Mouse (Mus musculus): Measurements from ENCODE around the gene Adcy4. TPM values are rescaled to one million over a fixed set of nuclear protein-coding genes. Genes with fewer than 3 reads are reported as not detected.

Adcy4 gene
- total RNA-seq, 2 experiments from 2014 or later, result 10.3 to 12.6 TPM

DNA sequence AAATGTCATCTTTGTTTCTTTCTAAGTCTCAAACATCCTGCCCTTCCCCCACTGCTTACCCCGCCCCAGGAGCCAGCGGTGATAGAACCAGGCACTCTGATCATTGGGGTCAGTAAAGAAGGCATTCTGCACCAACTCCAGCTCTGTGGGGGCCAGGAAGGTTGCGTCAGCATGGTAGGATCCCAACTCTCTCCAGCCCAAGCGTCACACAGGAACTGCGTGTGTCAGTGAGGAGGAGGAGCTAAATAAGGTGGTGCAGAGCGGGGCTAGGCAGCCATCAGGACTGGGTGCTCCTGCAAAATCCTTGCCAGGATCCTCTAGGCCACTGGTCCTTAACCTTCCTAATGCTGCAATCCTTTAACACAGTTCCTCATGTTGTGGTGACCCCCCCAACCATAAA is 64.2 kb downstream of the Adcy4 start:
- no peak for DNase-seq

Other genes starting within 250 kb of the Adcy4 start
- 10 to 100 TPM; 45.2 to 51.4 TPM for gene Pck2, start 243.8 kb downstream of the Adcy4 start, total RNA-seq (2021)
- gene Dcaf11, start 224.1 kb downstream of the Adcy4 start, total RNA-seq (2021), result 10 to 100 TPM; 85.2 to 89.5 TPM
- gene A730061H03Rik, start 223.7 kb downstream of the Adcy4 start, total RNA-seq (2021), result under 1 TPM in 1 of 2 experiments, not detected in 1; 0.66 TPM
- 10 to 100 TPM; 11.0 to 38.6 TPM for gene Fitm1, start 208.5 kb downstream of the Adcy4 start, total RNA-seq (2021)
- 100 to 1,000 TPM; 293 to 337 TPM for gene Psme1, start 206.0 kb downstream of the Adcy4 start, total RNA-seq (2021)
- 10 to 100 TPM; 43.9 to 57.2 TPM for gene Emc9, start 198.8 kb downstream of the Adcy4 start, total RNA-seq (2021)
- 100 to 1,000 TPM; 349 to 362 TPM for gene Psme2, start 193.0 kb downstream of the Adcy4 start, total RNA-seq (2021)
- gene Rnf31, start 192.4 kb downstream of the Adcy4 start, total RNA-seq (2021), result 10 to 100 TPM; 26.7 to 36.2 TPM
- 10 to 100 TPM in 1 of 2 experiments, 1 to 10 TPM in 1; 9.7 to 13.3 TPM for gene Irf9, start 180.5 kb downstream of the Adcy4 start, total RNA-seq (2021)
- gene Rec8, start 166.1 kb downstream of the Adcy4 start, total RNA-seq (2021), result 1 to 10 TPM; 2.0 to 2.9 TPM
- gene Ipo4, start 148.1 kb downstream of the Adcy4 start, total RNA-seq (2021), result 10 to 100 TPM; 72.1 to 82.4 TPM
- 1 to 10 TPM; 1.1 to 3.8 TPM for gene Gm49378, start 146.2 kb downstream of the Adcy4 start, total RNA-seq (2021)
- gene Tm9sf1, start 140.3 kb downstream of the Adcy4 start, total RNA-seq (2021), result 10 to 100 TPM; 69.7 to 75.9 TPM
- 1 to 10 TPM in 1 of 2 experiments, under 1 TPM in 1; 0.93 to 3.0 TPM for gene Tssk4, start 133.9 kb downstream of the Adcy4 start, total RNA-seq (2021)
- gene Mdp1, start 123.6 kb downstream of the Adcy4 start, total RNA-seq (2021), result 10 to 100 TPM; 42.4 to 51.7 TPM
- 10 to 100 TPM; 21.2 to 26.8 TPM for gene Gmpr2, start 112.2 kb downstream of the Adcy4 start, total RNA-seq (2021)
- gene Nedd8, start 112.0 kb downstream of the Adcy4 start, total RNA-seq (2021), result 100 to 1,000 TPM; 280 to 307 TPM
- 10 to 100 TPM; 19.5 to 23.1 TPM for gene Tinf2, start 102.3 kb downstream of the Adcy4 start, total RNA-seq (2021)
- 1 to 10 TPM; 1.3 to 2.0 TPM for gene Tgm1, start 70.2 kb downstream of the Adcy4 start, total RNA-seq (2021)
- gene Rabggta, start 61.8 kb downstream of the Adcy4 start, total RNA-seq (2021), result 10 to 100 TPM; 16.8 to 21.5 TPM
- gene Dhrs1, start 38.4 kb downstream of the Adcy4 start, total RNA-seq (2021), result 10 to 100 TPM; 77.4 to 82.0 TPM
- gene Nop9, start 38.4 kb downstream of the Adcy4 start, total RNA-seq (2021), result 10 to 100 TPM; 17.1 to 18.9 TPM
- gene Cideb, start 25.6 kb downstream of the Adcy4 start, total RNA-seq (2021), result 10 to 100 TPM; 14.2 to 23.3 TPM
- under 1 TPM; 0.12 to 0.54 TPM for gene Ltb4r2, start 22.7 kb downstream of the Adcy4 start, total RNA-seq (2021)
- 1 to 10 TPM; 1.4 to 1.6 TPM for gene Ltb4r1, start 18.1 kb downstream of the Adcy4 start, total RNA-seq (2021)
- gene Ripk3, start 4.8 kb upstream of the Adcy4 start, total RNA-seq (2021), result 1 to 10 TPM; 8.3 to 9.1 TPM
- gene Nfatc4, start 39.0 kb upstream of the Adcy4 start, total RNA-seq (2021), result 10 to 100 TPM; 23.5 to 28.2 TPM
- 10 to 100 TPM; 20.7 to 24.4 TPM for gene Nynrin, start 69.9 kb upstream of the Adcy4 start, total RNA-seq (2021)
- under 1 TPM; 0.15 to 0.48 TPM for gene Cbln3, start 100.3 kb upstream of the Adcy4 start, total RNA-seq (2021)
- 10 to 100 TPM; 17.1 to 23.8 TPM for gene Khnyn, start 100.9 kb upstream of the Adcy4 start, total RNA-seq (2021)
- gene Sdr39u1, start 116.2 kb upstream of the Adcy4 start, total RNA-seq (2021), result 100 to 1,000 TPM in 1 of 2 experiments, 10 to 100 TPM in 1; 90.9 to 109 TPM
- gene Cma1, start 160.6 kb upstream of the Adcy4 start, total RNA-seq (2021), result 1 to 10 TPM; 7.9 to 8.6 TPM
- gene Cma2, start 166.9 kb upstream of the Adcy4 start, total RNA-seq (2021), result not detected
- not detected for gene Mcpt1, start 233.9 kb upstream of the Adcy4 start, total RNA-seq (2021)
- not detected for gene Mcpt9, start 246.4 kb upstream of the Adcy4 start, total RNA-seq (2021)

All from adrenal gland, postnatal 10 days (tissue).